Mouse (Mus musculus) hindbrain, embryonic 16.5 days (tissue): ENCODE measurements at regions not wholly inside any gene's neighbourhood (a gene's known extent, or its start where the extent isn't known, plus 50 kb on each side); places are given as distances from the start of the nearest gene placed in this dataset.

Source experiments
- ATAC-seq: fragments of 200-750 bp; cut with Nextera tagmentation; 2 replicates; pipeline ENCODE4 v1.8.0; 2017; ENCODE audit warnings: moderate TSS enrichment, moderate library complexity
- H3K27ac ChIP-seq: fragments of 300-500 bp; sonication (generic); 2 replicates; pipeline ENCODE4 v1.5.1; 2014; ENCODE audit warnings: low read depth, mild to moderate bottlenecking, control low read depth, low read length, moderate library complexity
- H3K27me3 ChIP-seq: fragments of 300-500 bp; sonication (generic); replicated peaks from 2 replicates; pipeline ENCODE4 v1.6.1; 2014; ENCODE audit warnings: low read length; ENCODE audit not compliant: control insufficient read depth, insufficient read depth
- H3K36me3 ChIP-seq: fragments of 300-500 bp; sonication (generic); 2 replicates; pipeline ENCODE4 v1.6.1; 2014; ENCODE audit warnings: mild to moderate bottlenecking, low read length, moderate library complexity, mixed read lengths; ENCODE audit not compliant: control insufficient read depth, insufficient read depth
- H3K4me1 ChIP-seq: fragments of 300-500 bp; sonication (generic); 2 replicates; pipeline ENCODE4 v1.6.1; 2014; ENCODE audit warnings: low read depth, low read length; ENCODE audit not compliant: control insufficient read depth, insufficient read depth
- H3K4me2 ChIP-seq: fragments of 300-500 bp; sonication (generic); 2 replicates; pipeline ENCODE4 v1.6.1; 2014; ENCODE audit warnings: mild to moderate bottlenecking, low read length, control low read depth, moderate library complexity
- H3K4me3 ChIP-seq: fragments of 300-500 bp; sonication (generic); 2 replicates; pipeline ENCODE4 v1.5.1; 2014; ENCODE audit warnings: mild to moderate bottlenecking, low read length, control low read depth, moderate library complexity
- H3K9ac ChIP-seq: fragments of 300-500 bp; sonication (generic); 2 replicates; pipeline ENCODE4 v1.6.1; 2014; ENCODE audit warnings: low read depth, mild to moderate bottlenecking, control low read depth, low read length, moderate library complexity
- H3K9me3 ChIP-seq: fragments of 300-500 bp; sonication (generic); 2 replicates; pipeline ENCODE4 v1.6.1; 2014; ENCODE audit warnings: mild to moderate bottlenecking, low read length, moderate library complexity; ENCODE audit not compliant: control insufficient read depth
- WGBS: fragments of 180-500 bp; shearing (Covaris S2); extraction: QIAGEN DNeasy Blood & Tissue Kit; methylation state at CpG from one replicate; pipeline ENCODE4 v1.1.7; 2014; 5-methylcytosine and 5-hydroxymethylcytosine counted together

GRCm38 (mm10) chr3:38046611-38047010, 322.3 kb upstream of the Gm5148 start:
- no peak overlapping the region for H3K4me2 ChIP-seq
- H3K9me3 ChIP-seq, result no peaks in the 10 kb centered on the region
- peaks cover 3% of the 10 kb centered on the region; the same call in 1 of the 2 replicates for H3K4me1 ChIP-seq
- H3K27ac ChIP-seq, result no peak overlapping the region
- H3K4me3 ChIP-seq, result no peak overlapping the region
- no peaks in the 10 kb centered on the region for H3K36me3 ChIP-seq
- no peak overlapping the region for H3K9ac ChIP-seq
- no peak for ATAC-seq
- 76% methylated on average over 4 of the region's 4 CpGs for WGBS
- no peaks in the 10 kb centered on the region for H3K27me3 ChIP-seq

DNA sequence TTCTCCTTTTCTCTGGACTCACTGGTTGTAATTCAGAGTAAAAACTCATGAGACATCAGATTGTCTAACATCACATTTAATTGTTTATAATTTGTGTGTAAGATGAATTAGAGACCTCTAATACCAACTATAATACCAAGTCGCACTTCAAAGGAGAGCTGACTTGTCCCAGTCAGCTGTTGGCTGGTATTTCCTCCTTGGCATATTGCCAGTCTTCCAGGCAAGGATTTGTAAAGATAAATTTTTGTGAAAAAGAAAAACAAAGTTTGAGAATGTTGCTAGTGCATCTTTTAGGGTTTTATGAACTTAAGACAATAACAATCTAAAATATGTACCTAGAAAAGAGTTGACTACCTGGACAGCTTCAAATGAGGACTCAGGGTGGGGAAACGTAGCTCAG, 321.7 kb upstream of the Gm5148 start:
- no peaks in the 10 kb centered on the region for H3K9me3 ChIP-seq
- no peak overlapping the region for H3K9ac ChIP-seq
- H3K4me1 ChIP-seq, result peaks cover 3% of the 10 kb centered on the region; the same call in 1 of the 2 replicates
- no peak overlapping the region for H3K27ac ChIP-seq
- WGBS, result 68% methylated on average over 2 of the region's 2 CpGs
- ATAC-seq, result no peak
- H3K4me3 ChIP-seq, result no peak overlapping the region
- H3K36me3 ChIP-seq, result no peaks in the 10 kb centered on the region
- no peaks in the 10 kb centered on the region for H3K27me3 ChIP-seq
- no peak overlapping the region for H3K4me2 ChIP-seq

DNA sequence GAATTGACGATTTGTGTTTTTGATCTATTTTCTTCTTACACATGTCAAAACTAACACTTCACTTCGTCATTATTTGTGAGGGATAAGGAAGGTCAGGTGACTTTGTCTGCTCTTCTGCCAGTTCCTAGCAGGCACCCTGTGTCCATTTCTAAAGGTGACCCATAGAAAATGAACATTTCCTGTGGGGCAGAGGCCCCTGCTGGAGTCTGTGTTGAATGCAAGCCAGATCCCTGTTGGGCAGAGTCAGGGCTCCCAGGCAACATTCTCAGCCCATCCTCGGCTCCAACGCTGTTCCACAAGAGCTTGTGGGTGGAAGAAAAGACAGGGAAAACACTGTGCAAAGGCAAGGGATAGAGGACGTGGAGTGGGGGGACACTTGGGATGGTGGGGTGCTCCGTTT, 321.2 kb upstream of the Gm5148 start:
- no peaks in the 10 kb centered on the region for H3K27me3 ChIP-seq
- WGBS, result 44% methylated on average over 6 of the region's 6 CpGs
- H3K27ac ChIP-seq, result no peak overlapping the region
- 0 out of 2 replicates have a peak, but pooled peaks have one; percentile 64 for ATAC-seq
- no peak overlapping the region for H3K9ac ChIP-seq
- H3K4me1 ChIP-seq, result peaks cover 3% of the 10 kb centered on the region; the same call in 1 of the 2 replicates
- no peaks in the 10 kb centered on the region for H3K9me3 ChIP-seq
- no peak overlapping the region for H3K4me3 ChIP-seq
- H3K36me3 ChIP-seq, result no peaks in the 10 kb centered on the region
- no peak overlapping the region for H3K4me2 ChIP-seq

DNA sequence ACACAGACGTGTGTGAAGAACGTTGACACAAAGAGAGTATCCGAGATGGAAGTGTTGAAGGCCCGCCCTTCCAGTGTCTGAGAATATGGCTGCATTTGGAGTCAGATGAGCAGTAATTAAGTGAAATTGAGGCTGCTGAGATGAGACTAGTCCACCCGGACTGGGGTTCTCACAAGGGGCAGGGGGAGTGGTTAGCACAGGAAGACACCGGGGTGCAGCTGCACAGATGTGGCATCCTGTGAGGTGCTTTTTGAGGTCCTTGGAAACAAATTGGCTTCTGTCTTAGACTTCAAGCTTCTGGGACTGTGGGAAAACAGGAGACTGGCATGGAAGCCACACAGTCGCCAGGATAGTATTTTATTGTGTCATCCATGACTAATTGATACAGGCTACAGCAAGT, 320.0 kb upstream of the Gm5148 start:
- H3K9ac ChIP-seq, result no peak overlapping the region
- H3K27me3 ChIP-seq, result no peaks in the 10 kb centered on the region
- 71% methylated on average over 7 of the region's 7 CpGs for WGBS
- H3K9me3 ChIP-seq, result no peaks in the 10 kb centered on the region
- no peak overlapping the region for H3K27ac ChIP-seq
- no peak for ATAC-seq
- peaks cover 3% of the 10 kb centered on the region; the same call in 1 of the 2 replicates for H3K4me1 ChIP-seq
- no peak overlapping the region for H3K4me3 ChIP-seq
- no peaks in the 10 kb centered on the region for H3K36me3 ChIP-seq
- no peak overlapping the region for H3K4me2 ChIP-seq

DNA sequence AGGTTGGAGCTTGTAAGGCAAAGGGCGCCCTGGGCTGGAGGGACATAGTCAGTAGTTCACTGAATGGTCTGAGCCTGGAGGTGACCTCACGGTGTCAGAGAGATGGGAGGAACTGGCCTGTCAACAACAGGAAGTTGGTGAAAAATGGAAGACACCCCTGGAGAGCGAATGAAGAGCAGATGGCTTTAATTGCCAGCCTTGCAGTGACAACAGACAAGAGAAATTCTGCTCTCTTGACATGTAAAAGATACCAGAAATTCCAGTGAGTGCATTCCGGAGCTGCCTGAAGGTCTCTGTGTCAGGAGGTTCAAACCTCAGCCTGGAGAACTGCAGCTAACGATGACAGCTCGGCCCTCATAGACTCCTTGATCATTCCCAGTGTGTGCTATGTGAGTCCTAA, 318.3 kb upstream of the Gm5148 start:
- Histone ChIP-seq H3K4me1 (peaks cover 3% of the 10 kb centered on the region; the same call in 1 of the 2 replicates), H3K9ac (no peak overlapping the region), H3K36me3 (no peaks in the 10 kb centered on the region), H3K27ac (no peak overlapping the region), H3K4me3 (no peak overlapping the region), H3K27me3 (no peaks in the 10 kb centered on the region), H3K9me3 (no peaks in the 10 kb centered on the region), H3K4me2 (no peak overlapping the region)
- ATAC-seq, result no peak
- WGBS, result 74% methylated on average over 6 of the region's 6 CpGs

- no peaks in the 10 kb centered on the region for H3K9me3 ChIP-seq
- H3K27ac ChIP-seq, result no peak overlapping the region
- no peaks in the 10 kb centered on the region for H3K27me3 ChIP-seq
Measured at GRCm38 (mm10) chr3:38036131-38036530, 311.8 kb upstream of the Gm5148 start.

DNA sequence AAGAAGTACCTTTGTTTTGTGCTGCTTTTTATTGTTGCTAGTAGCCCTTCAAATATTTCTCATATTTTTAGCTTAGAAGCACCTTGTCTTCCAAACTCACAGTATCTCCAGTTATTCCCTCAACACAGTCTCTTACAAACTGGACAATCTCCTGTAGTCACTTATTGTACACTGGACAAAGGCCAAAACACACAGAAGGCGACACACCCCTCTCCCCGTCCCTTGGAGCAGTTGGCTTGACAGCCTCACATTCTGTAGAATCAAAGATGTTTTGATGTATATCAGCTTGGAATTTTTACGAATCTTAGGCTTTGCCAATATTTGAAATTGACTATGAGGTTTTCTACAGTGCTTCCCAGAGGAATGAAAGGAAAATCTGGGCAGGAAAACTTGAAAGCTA, 309.8 kb upstream of the Gm5148 start:
- no peak overlapping the region for H3K27ac ChIP-seq
- no peak overlapping the region for H3K9ac ChIP-seq
- H3K27me3 ChIP-seq, result no peaks in the 10 kb centered on the region
- WGBS, result 65% methylated on average over 3 of the region's 3 CpGs
- no peak for ATAC-seq
- H3K4me2 ChIP-seq, result no peak overlapping the region
- H3K4me1 ChIP-seq, result no peaks in the 10 kb centered on the region
- H3K4me3 ChIP-seq, result no peak overlapping the region
- no peaks in the 10 kb centered on the region for H3K9me3 ChIP-seq
- no peaks in the 10 kb centered on the region for H3K36me3 ChIP-seq

More at GRCm38 (mm10) chr3:38036131-38036530, 311.8 kb upstream of the Gm5148 start:
- Histone ChIP-seq H3K4me2 (no peak overlapping the region), H3K36me3 (no peaks in the 10 kb centered on the region), H3K4me1 (no peaks in the 10 kb centered on the region), H3K4me3 (no peak overlapping the region), H3K9ac (no peak overlapping the region)
- no peak for ATAC-seq

GRCm38 (mm10) chr3:38014768-38015167, 290.5 kb upstream of the Gm5148 start:
- peaks cover 4% of the 10 kb centered on the region for H3K9me3 ChIP-seq
- H3K9ac ChIP-seq, result no peak overlapping the region
- H3K4me2 ChIP-seq, result no peak overlapping the region
- H3K27ac ChIP-seq, result no peak overlapping the region
- 60% methylated on average over 1 of the region's 1 CpGs for WGBS
- no peaks in the 10 kb centered on the region for H3K36me3 ChIP-seq
- no peaks in the 10 kb centered on the region for H3K27me3 ChIP-seq
- H3K4me1 ChIP-seq, result no peaks in the 10 kb centered on the region
- no peak overlapping the region for H3K4me3 ChIP-seq
- ATAC-seq, result 0 out of 2 replicates have a peak, but pooled peaks have one; percentile 14

DNA sequence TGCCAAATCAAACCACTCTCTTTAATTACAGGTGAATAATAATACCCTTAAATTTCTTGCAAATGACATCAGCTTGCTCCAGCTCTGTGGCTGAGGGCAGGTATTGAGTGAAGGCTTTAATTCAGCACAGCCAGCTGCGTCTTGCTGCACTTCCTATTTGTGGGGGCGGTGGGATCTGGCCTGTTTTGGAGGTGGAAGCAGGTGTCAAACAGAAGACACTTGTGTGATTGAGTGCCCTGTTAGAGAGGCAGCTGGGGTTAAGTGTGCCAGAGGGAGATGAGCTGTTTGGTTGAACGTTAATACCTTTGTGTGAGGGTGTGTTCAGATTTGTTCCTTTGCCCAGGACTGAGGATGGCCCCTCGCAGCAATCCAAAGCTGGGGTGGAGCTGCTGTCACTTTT, 284.9 kb upstream of the Gm5148 start:
- H3K9ac ChIP-seq, result no peak overlapping the region

GRCm38 (mm10) chr3:38008321-38008720, 284.0 kb upstream of the Gm5148 start:
- Histone ChIP-seq H3K4me3 (no peak overlapping the region), H3K9me3 (no peaks in the 10 kb centered on the region), H3K9ac (no peak overlapping the region), H3K4me1 (no peaks in the 10 kb centered on the region), H3K27ac (no peak overlapping the region), H3K27me3 (no peaks in the 10 kb centered on the region), H3K4me2 (no peak overlapping the region), H3K36me3 (no peaks in the 10 kb centered on the region)
- 87% methylated on average over 7 of the region's 7 CpGs for WGBS
- no peak for ATAC-seq

More for the DNA sequence above, 284.9 kb upstream of the Gm5148 start:
- H3K27me3 ChIP-seq, result no peaks in the 10 kb centered on the region
- no peaks in the 10 kb centered on the region for H3K4me1 ChIP-seq
- H3K4me2 ChIP-seq, result no peak overlapping the region
- no peaks in the 10 kb centered on the region for H3K36me3 ChIP-seq
- no peak for ATAC-seq
- no peak overlapping the region for H3K4me3 ChIP-seq
- no peaks in the 10 kb centered on the region for H3K9me3 ChIP-seq
- no peak overlapping the region for H3K27ac ChIP-seq
- WGBS, result 41% methylated on average over 4 of the region's 4 CpGs
